Mouse (Mus musculus) liver, embryonic 15.5 days (tissue): ENCODE results near the gene Pskh1. TPM values are rescaled to one million over a fixed set of nuclear protein-coding genes. Genes with fewer than 3 reads are reported as not detected.
A peak's percentile ranks its signal among the peaks of the same experiment; 100 is the strongest.

Experiments
- ATAC-seq: fragments of 200-750 bp; cut with Nextera tagmentation; 2 replicates; pipeline ENCODE4 v1.8.0; 2017; ENCODE audit warnings: moderate number of reproducible peaks, mild to moderate bottlenecking, moderate library complexity; ENCODE audit not compliant: insufficient read depth
- H3K27ac ChIP-seq: fragments of 300-500 bp; sonication (generic); replicated peaks from 2 replicates; pipeline ENCODE4 v1.5.1; 2015; ENCODE audit warnings: mild to moderate bottlenecking, inconsistent platforms
- H3K27me3 ChIP-seq: fragments of 300-500 bp; sonication (generic); 2 replicates; pipeline ENCODE4 v1.6.1; 2015; ENCODE audit warnings: mild to moderate bottlenecking, inconsistent platforms
- H3K36me3 ChIP-seq: fragments of 300-500 bp; sonication (generic); replicated peaks from 2 replicates; pipeline ENCODE4 v1.6.1; 2015; ENCODE audit warnings: moderate library complexity, mild to moderate bottlenecking, inconsistent platforms
- H3K4me1 ChIP-seq: fragments of 300-500 bp; sonication (generic); replicated peaks from 2 replicates; pipeline ENCODE4 v1.6.1; 2015; ENCODE audit warnings: inconsistent platforms
- H3K4me2 ChIP-seq: fragments of 300-500 bp; sonication (generic); 2 replicates; pipeline ENCODE4 v1.6.1; 2015; ENCODE audit warnings: moderate library complexity, mild to moderate bottlenecking, inconsistent platforms
- H3K4me3 ChIP-seq: fragments of 300-500 bp; sonication (generic); replicated peaks from 2 replicates; pipeline ENCODE4 v1.5.1; 2015; ENCODE audit warnings: mild to moderate bottlenecking, inconsistent platforms
- H3K9ac ChIP-seq: fragments of 300-500 bp; sonication (generic); 2 replicates; pipeline ENCODE4 v1.6.1; 2015; ENCODE audit warnings: moderate library complexity, mild to moderate bottlenecking, inconsistent platforms
- H3K9me3 ChIP-seq: fragments of 300-500 bp; sonication (generic); replicated peaks from 2 replicates; pipeline ENCODE4 v1.6.1; 2016; ENCODE audit warnings: inconsistent platforms
- WGBS: fragments of 180-500 bp; shearing (Covaris S2); methylation state at CpG from one replicate; pipeline ENCODE4 v1.1.7; 2015; ENCODE audit warnings: mixed read lengths; ENCODE audit not compliant: insufficient replicate concordance; 5-methylcytosine and 5-hydroxymethylcytosine counted together
- polyA plus RNA-seq: library from polyadenylated mRNA; unstranded; fragments of >200 nt; fragmentation: Nextera tagmentation; extraction: Ambion mirVana; gene quantifications from 2 replicates; pipeline ENCODE4 v1.2.1, GENCODE M21; 2015

Gene Pskh1
- polyA plus RNA-seq, 1 experiment from 2014 or later = 10.3 TPM

- 0 out of 2 replicates have a peak, but pooled peaks cover 10% of the 10 kb centered on the region for H3K36me3 ChIP-seq
- ATAC-seq = peak; percentile 71
- WGBS = 1% methylated on average over 30 of the region's 30 CpGs
- H3K4me2 ChIP-seq = peak overlapping the region; percentile 93
- peak overlapping the region; percentile 72 for H3K4me3 ChIP-seq
- H3K4me1 ChIP-seq = peaks cover 34% of the 10 kb centered on the region
- H3K27me3 ChIP-seq = no peaks in the 10 kb centered on the region
- H3K9me3 ChIP-seq = no peaks in the 10 kb centered on the region
- peak overlapping the region; percentile 72 for H3K9ac ChIP-seq
- peak overlapping the region; percentile 82 for H3K27ac ChIP-seq
Measured at GRCm38 (mm10) chr8:105936866-105937475, 36.7 kb downstream of the Pskh1 start.

GRCm38 (mm10) chr8:105937496-105938305 lies 37.5 kb downstream of the Pskh1 start:
- under 1% methylated on average over 33 of the region's 33 CpGs for WGBS
- peaks cover 34% of the 10 kb centered on the region for H3K4me1 ChIP-seq
- peak overlapping the region; percentile 82 for H3K27ac ChIP-seq
- ATAC-seq = peak; percentile 14
- H3K36me3 ChIP-seq = 0 out of 2 replicates have a peak, but pooled peaks cover 10% of the 10 kb centered on the region
- peak overlapping the region; percentile 72 for H3K4me3 ChIP-seq
- no peaks in the 10 kb centered on the region for H3K9me3 ChIP-seq
- H3K27me3 ChIP-seq = no peaks in the 10 kb centered on the region
- peak overlapping the region; percentile 72 for H3K9ac ChIP-seq
- peak overlapping the region; percentile 93 for H3K4me2 ChIP-seq

- Histone ChIP-seq H3K9me3 (no peaks in the 10 kb centered on the region), H3K27ac (peak within 1 kb of the TSS; percentile 82), H3K9ac (peak within 1 kb of the TSS; percentile 72), H3K4me2 (peak within 1 kb of the TSS; percentile 93), H3K36me3 (peaks cover 14% of the 10 kb centered on the region; the same call in 1 of the 2 replicates), H3K4me1 (peaks cover 38% of the 10 kb centered on the region), H3K4me3 (peak within 1 kb of the TSS; percentile 72), H3K27me3 (no peaks in the 10 kb centered on the region)
- 2% methylated on average over 4 of the region's 4 CpGs for WGBS
- no peak for ATAC-seq
Measured at GRCm38 (mm10) chr8:105938306-105938669, 38.0 kb downstream of the Pskh1 start, which contains the start of gene Psmb10. Gene Psmb10 (minus strand): TSS chr8:105938444.

- H3K4me2 ChIP-seq = peak overlapping the region; percentile 57
- no peaks in the 10 kb centered on the region for H3K27me3 ChIP-seq
- H3K9ac ChIP-seq = no peak overlapping the region
- no peak; the same call in 1 of the 2 replicates for ATAC-seq
- H3K36me3 ChIP-seq = peaks cover 48% of the 10 kb centered on the region
- H3K27ac ChIP-seq = peak overlapping the region; percentile 70
- H3K9me3 ChIP-seq = no peaks in the 10 kb centered on the region
- H3K4me3 ChIP-seq = peak overlapping the region; percentile 38
- H3K4me1 ChIP-seq = peaks cover 23% of the 10 kb centered on the region
- 77% methylated on average over 11 of the region's 11 CpGs for WGBS
Measured at GRCm38 (mm10) chr8:105942026-105942425, 41.8 kb downstream of the Pskh1 start.

GRCm38 (mm10) chr8:105942542-105942941 lies 42.3 kb downstream of the Pskh1 start:
- H3K27me3 ChIP-seq = no peaks in the 10 kb centered on the region
- WGBS = 83% methylated on average over 5 of the region's 5 CpGs
- H3K27ac ChIP-seq = peak overlapping the region; percentile 72
- peaks cover 53% of the 10 kb centered on the region for H3K36me3 ChIP-seq
- H3K9ac ChIP-seq = no peak overlapping the region
- ATAC-seq = peak; percentile 68
- no peaks in the 10 kb centered on the region for H3K9me3 ChIP-seq
- H3K4me2 ChIP-seq = peak overlapping the region; percentile 47
- H3K4me3 ChIP-seq = peak overlapping the region; percentile 38
- peaks cover 23% of the 10 kb centered on the region for H3K4me1 ChIP-seq

GRCm38 (mm10) chr8:105943321-105943739 lies 43.1 kb downstream of the Pskh1 start, which contains the start of gene Lcat:
Gene Lcat (minus strand): TSS chr8:105943382.
- Histone ChIP-seq H3K27me3 (no peaks in the 10 kb centered on the region), H3K9ac (no peak within 1 kb of the TSS), H3K4me2 (peak within 1 kb of the TSS; percentile 57), H3K27ac (peak within 1 kb of the TSS; percentile 72), H3K4me3 (peak within 1 kb of the TSS; percentile 38), H3K4me1 (peaks cover 18% of the 10 kb centered on the region), H3K36me3 (peaks cover 61% of the 10 kb centered on the region), H3K9me3 (no peaks in the 10 kb centered on the region)
- 55% methylated on average over 8 of the region's 8 CpGs for WGBS
- peak; percentile 61 for ATAC-seq

- Histone ChIP-seq H3K4me2 (no peak overlapping the region), H3K9me3 (no peaks in the 10 kb centered on the region), H3K27ac (no peak overlapping the region), H3K4me1 (peaks cover 15% of the 10 kb centered on the region), H3K9ac (no peak overlapping the region), H3K27me3 (no peaks in the 10 kb centered on the region), H3K4me3 (no peak overlapping the region), H3K36me3 (peaks cover 94% of the 10 kb centered on the region)
- 74% methylated on average over 10 of the region's 10 CpGs for WGBS
- no peak for ATAC-seq
Measured at GRCm38 (mm10) chr8:105949350-105949749, 49.1 kb downstream of the Pskh1 start.

- peaks cover 89% of the 10 kb centered on the region for H3K36me3 ChIP-seq
- no peak overlapping the region for H3K4me3 ChIP-seq
- H3K9ac ChIP-seq = no peak overlapping the region
- no peaks in the 10 kb centered on the region for H3K27me3 ChIP-seq
- ATAC-seq = no peak
- peaks cover 15% of the 10 kb centered on the region for H3K4me1 ChIP-seq
- H3K9me3 ChIP-seq = no peaks in the 10 kb centered on the region
- H3K27ac ChIP-seq = no peak overlapping the region
- no peak overlapping the region for H3K4me2 ChIP-seq
- 65% methylated on average over 7 of the region's 7 CpGs for WGBS
Measured at GRCm38 (mm10) chr8:105951057-105951659, 50.9 kb downstream of the Pskh1 start.

- WGBS = 89% methylated on average over 4 of the region's 4 CpGs
- no peak overlapping the region for H3K27ac ChIP-seq
- H3K4me2 ChIP-seq = no peak overlapping the region
- no peak overlapping the region for H3K9ac ChIP-seq
- H3K27me3 ChIP-seq = no peaks in the 10 kb centered on the region
- ATAC-seq = no peak
- H3K4me1 ChIP-seq = peaks cover 26% of the 10 kb centered on the region
- no peaks in the 10 kb centered on the region for H3K9me3 ChIP-seq
- H3K36me3 ChIP-seq = peaks cover 70% of the 10 kb centered on the region
- no peak overlapping the region for H3K4me3 ChIP-seq
Measured at GRCm38 (mm10) chr8:105956556-105956955, 56.3 kb downstream of the Pskh1 start.

GRCm38 (mm10) chr8:105957813-105958212 lies 57.6 kb downstream of the Pskh1 start:
- Histone ChIP-seq H3K9ac (no peak overlapping the region), H3K4me1 (peaks cover 38% of the 10 kb centered on the region), H3K27ac (no peak overlapping the region), H3K4me3 (no peak overlapping the region), H3K36me3 (peaks cover 60% of the 10 kb centered on the region), H3K4me2 (no peak overlapping the region), H3K9me3 (no peaks in the 10 kb centered on the region), H3K27me3 (no peaks in the 10 kb centered on the region)
- 40% methylated on average over 4 of the region's 4 CpGs for WGBS
- ATAC-seq = no peak

- Histone ChIP-seq H3K9me3 (no peaks in the 10 kb centered on the region), H3K36me3 (peaks cover 45% of the 10 kb centered on the region), H3K4me3 (no peak overlapping the region), H3K9ac (no peak overlapping the region), H3K27me3 (no peaks in the 10 kb centered on the region), H3K4me2 (no peak overlapping the region), H3K27ac (no peak overlapping the region), H3K4me1 (peaks cover 54% of the 10 kb centered on the region)
- ATAC-seq = peak; percentile 48; the same call in 1 of the 2 replicates
- 80% methylated on average over 7 of the region's 7 CpGs for WGBS
Measured at GRCm38 (mm10) chr8:105959350-105959749, 59.1 kb downstream of the Pskh1 start.
